Mouse (Mus musculus): ENCODE measurements around the gene Ptpre. TPM values are rescaled to one million over a fixed set of nuclear protein-coding genes. Genes with fewer than 3 reads are reported as not detected.

Ptpre gene
- total and polyA plus RNA-seq, 3 experiments, result 2.3 to 6.9 (median 3.7) TPM

DNA sequence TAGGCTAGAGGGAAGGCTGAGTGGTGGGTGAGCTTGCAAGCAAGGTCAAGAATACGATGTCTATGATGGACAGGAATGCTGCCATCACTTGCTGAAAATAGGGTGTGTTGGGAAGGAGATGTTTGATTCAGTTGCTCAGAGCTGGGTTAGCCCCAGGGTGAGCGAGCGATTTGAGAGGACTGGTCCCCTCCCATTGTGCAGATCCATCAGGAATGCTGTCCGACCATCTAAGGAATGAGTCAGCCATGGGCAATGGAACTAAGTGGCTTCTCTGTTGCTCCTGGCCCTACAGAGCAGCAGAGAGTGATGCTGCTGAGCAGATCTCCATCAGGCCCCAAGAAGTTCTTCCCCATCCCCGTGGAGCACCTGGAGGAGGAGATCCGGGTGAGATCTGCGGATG, 116.3 kb downstream of the Ptpre start:
- DNase-seq (ENCODE audit: extremely low read depth), result no peak
- Histone ChIP-seq H3K27me3 (replicated peaks) (no peaks in the 10 kb centered on the region), H3K27ac (ENCODE audit: insufficient read depth, low read depth) (no peak overlapping the region), H3K4me3 (replicated peaks in 1 of 3; ENCODE audit: low read depth in 2 of 3, low read length in 2 of 3, poor library complexity in 1 of 3) (no peak overlapping the region), H3K9ac (ENCODE audit: insufficient read depth, low read depth) (no peak overlapping the region), H3K4me1 (ENCODE audit: control insufficient read depth in 1 of 2, insufficient read depth in 2 of 2) (peaks cover 7 to 67% of the 10 kb centered on the region in 2 experiments; a peak in 3 of 4 replicates), H3K4me2 (ENCODE audit: insufficient read depth, low read depth, poor library complexity, severe bottlenecking) (no peak overlapping the region), H3K36me3 (replicated peaks in 1 of 2; ENCODE audit: control insufficient read depth in 1 of 2, insufficient read depth in 1 of 2, low read length in 1 of 2) (peaks cover 15 to 35% of the 10 kb centered on the region in 2 experiments), H3K79me2 (replicated peaks; ENCODE audit: control insufficient read depth, extremely low read depth, insufficient read depth, poor library complexity, severe bottlenecking) (no peaks in the 10 kb centered on the region), H3K9me3 (replicated peaks; ENCODE audit: low read length) (no peaks in the 10 kb centered on the region)
- in situ Hi-C loops (cut with MboI; ENCODE audit: low pct_ligation_motif_present, low pct_unique_long_range_greater_than_20kb, low sequenced_read_pairs), result no loop called here
- TF ChIP-seq BHLHE40 (IDR thresholded peaks at IDR 0.05; ENCODE audit: low read depth, low read length) (no peak), TBP (conservative IDR thresholded peaks at IDR 0.05; ENCODE audit: low read depth, low read length) (no peak), JUN (IDR thresholded peaks at IDR 0.05; ENCODE audit: insufficient read depth, low read depth, low read length) (no peak), SIN3A (IDR thresholded peaks at IDR 0.05; ENCODE audit: low read length) (no peak), NRF1 (IDR thresholded peaks at IDR 0.05; ENCODE audit: low read depth, low read length) (no peak), SMC3 (IDR thresholded peaks at IDR 0.05; ENCODE audit: low read depth, low read length) (no peak), PAX5 (IDR thresholded peaks at IDR 0.05; ENCODE audit: low read length) (no peak), MXI1 (IDR thresholded peaks at IDR 0.05; ENCODE audit: low read depth, low read length) (no peak), ZC3H11A (IDR thresholded peaks at IDR 0.05; ENCODE audit: low read depth, low read length) (no peak), JUND (conservative IDR thresholded peaks at IDR 0.05; ENCODE audit: low read depth, low read length) (no peak), ETS1 (conservative IDR thresholded peaks at IDR 0.05; ENCODE audit: low read depth, low read length) (no peak), UBTF (IDR thresholded peaks at IDR 0.05; ENCODE audit: low read depth, low read length) (no peak), KAT2A (IDR thresholded peaks at IDR 0.05; ENCODE audit: insufficient replicate concordance, low read length) (no peak), EP300 (IDR thresholded peaks at IDR 0.05; ENCODE audit: low read length) (no peak), MYC (IDR thresholded peaks at IDR 0.05; ENCODE audit: low read depth, low read length) (no peak)
- dilution Hi-C loops (cut with MboI; ENCODE audit: extremely low pct_ligation_motif_present, extremely low pct_unique_long_range_greater_than_20kb, low sequenced_read_pairs), result no loop called here

DNA sequence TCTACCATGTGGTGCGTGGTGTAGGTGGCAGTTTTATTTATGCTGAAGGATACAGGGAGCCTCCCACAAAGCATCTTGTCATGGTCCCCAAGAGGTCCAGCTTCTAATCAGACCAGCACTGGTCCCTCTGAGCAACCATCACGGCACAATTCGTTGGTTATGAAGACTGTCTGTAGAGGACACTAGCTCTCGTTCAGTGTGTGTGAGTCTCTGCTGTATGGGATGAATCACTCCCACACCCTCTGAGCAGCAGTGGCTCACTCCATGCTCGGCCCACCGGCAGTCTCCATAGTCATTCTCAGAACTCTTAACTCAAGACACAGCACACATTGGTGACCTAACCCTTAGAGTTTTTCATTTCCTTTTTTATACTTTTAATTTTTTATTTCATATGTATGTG, 117.0 kb downstream of the Ptpre start:
- dilution Hi-C loops (cut with MboI; ENCODE audit: extremely low pct_ligation_motif_present, extremely low pct_unique_long_range_greater_than_20kb, low sequenced_read_pairs), result no loop called here
- H3K79me2 ChIP-seq (replicated peaks; ENCODE audit: control insufficient read depth, extremely low read depth, insufficient read depth, poor library complexity, severe bottlenecking), result no peaks in the 10 kb centered on the region

More for the DNA sequence above, 117.0 kb downstream of the Ptpre start:
- Histone ChIP-seq H3K9ac (ENCODE audit: insufficient read depth, low read depth) (no peak overlapping the region), H3K27me3 (replicated peaks) (no peaks in the 10 kb centered on the region), H3K9me3 (replicated peaks; ENCODE audit: low read length) (no peaks in the 10 kb centered on the region), H3K4me2 (ENCODE audit: insufficient read depth, low read depth, poor library complexity, severe bottlenecking) (no peak overlapping the region), H3K36me3 (replicated peaks in 1 of 2; ENCODE audit: control insufficient read depth in 1 of 2, insufficient read depth in 1 of 2, low read length in 1 of 2) (peaks cover 18 to 35% of the 10 kb centered on the region in 2 experiments), H3K27ac (ENCODE audit: insufficient read depth, low read depth) (no peak overlapping the region), H3K4me3 (replicated peaks in 1 of 3; ENCODE audit: low read depth in 2 of 3, low read length in 2 of 3, poor library complexity in 1 of 3) (no peak overlapping the region), H3K4me1 (ENCODE audit: control insufficient read depth in 1 of 2, insufficient read depth in 2 of 2) (peaks cover 7 to 67% of the 10 kb centered on the region in 2 experiments; a peak in 3 of 4 replicates)
- DNase-seq (ENCODE audit: extremely low read depth), result no peak
- TF ChIP-seq SIN3A (IDR thresholded peaks at IDR 0.05; ENCODE audit: low read length) (no peak), CHD2 (IDR thresholded peaks at IDR 0.05; ENCODE audit: low read length) (no peak), USF1 (IDR thresholded peaks at IDR 0.05; ENCODE audit: low read depth, low read length) (no peak), POLR2AphosphoS2 (IDR thresholded peaks at IDR 0.05; ENCODE audit: low read depth, low read length) (no peak), MAZ (IDR thresholded peaks at IDR 0.05; ENCODE audit: low read depth, low read length) (no peak), ZMIZ1 (IDR thresholded peaks at IDR 0.05; ENCODE audit: low read depth, low read length) (no peak), MEF2A (IDR thresholded peaks at IDR 0.05; ENCODE audit: borderline replicate concordance, low read depth, low read length) (no peak)
- in situ Hi-C loops (cut with MboI; ENCODE audit: low pct_ligation_motif_present, low pct_unique_long_range_greater_than_20kb, low sequenced_read_pairs), result no loop called here
